Mouse (Mus musculus) liver, embryonic 12.5 days (tissue): ENCODE data around the gene Fam102a. TPM values are rescaled to one million over a fixed set of nuclear protein-coding genes. Genes with fewer than 3 reads are reported as not detected.
A peak's percentile ranks its signal among the peaks of the same experiment; 100 is the strongest.

Experiments used
- ATAC-seq: fragments of 200-750 bp; cut with Nextera tagmentation; 2 replicates; pipeline ENCODE4 v1.8.0; 2017; ENCODE audit warnings: moderate number of reproducible peaks, mild to moderate bottlenecking, moderate library complexity
- H3K27ac ChIP-seq: fragments of 300-500 bp; sonication (generic); 2 replicates; pipeline ENCODE4 v1.5.1; 2016; ENCODE audit warnings: mild to moderate bottlenecking
- H3K27me3 ChIP-seq: fragments of 300-500 bp; sonication (generic); replicated peaks from 2 replicates; pipeline ENCODE4 v1.6.1; 2016; ENCODE audit warnings: mild to moderate bottlenecking, moderate library complexity
- H3K36me3 ChIP-seq: fragments of 300-500 bp; sonication (generic); 2 replicates; pipeline ENCODE4 v1.6.1; 2016; ENCODE audit warnings: mild to moderate bottlenecking, moderate library complexity
- H3K4me1 ChIP-seq: fragments of 300-500 bp; sonication (generic); 2 replicates; pipeline ENCODE4 v1.6.1; 2016
- H3K4me2 ChIP-seq: fragments of 300-500 bp; sonication (generic); 2 replicates; pipeline ENCODE4 v1.6.1; 2016; ENCODE audit warnings: mild to moderate bottlenecking, moderate library complexity
- H3K4me3 ChIP-seq: fragments of 300-500 bp; sonication (generic); 2 replicates; pipeline ENCODE4 v1.5.1; 2016; ENCODE audit warnings: mild to moderate bottlenecking, moderate library complexity
- H3K9ac ChIP-seq: fragments of 300-500 bp; sonication (generic); 2 replicates; pipeline ENCODE4 v1.6.1; 2016; ENCODE audit warnings: mild to moderate bottlenecking, moderate library complexity
- H3K9me3 ChIP-seq: fragments of 300-500 bp; sonication (generic); replicated peaks from 2 replicates; pipeline ENCODE4 v1.6.1; 2016; ENCODE audit warnings: mild to moderate bottlenecking, moderate library complexity
- WGBS: fragments of 180-500 bp; shearing (Covaris S2); methylation state at CpG from one replicate; pipeline ENCODE4 v1.1.7; 2016; ENCODE audit not compliant: insufficient replicate concordance; 5-methylcytosine and 5-hydroxymethylcytosine counted together
- polyA plus RNA-seq: library from polyadenylated mRNA; unstranded; fragments of >200 nt; fragmentation: Nextera tagmentation; extraction: Ambion mirVana; gene quantifications from 2 replicates; pipeline ENCODE4 v1.2.1, GENCODE M21; 2016

The Fam102a gene
- polyA plus RNA-seq, 1 experiment from 2014 or later = 2.4 TPM

DNA sequence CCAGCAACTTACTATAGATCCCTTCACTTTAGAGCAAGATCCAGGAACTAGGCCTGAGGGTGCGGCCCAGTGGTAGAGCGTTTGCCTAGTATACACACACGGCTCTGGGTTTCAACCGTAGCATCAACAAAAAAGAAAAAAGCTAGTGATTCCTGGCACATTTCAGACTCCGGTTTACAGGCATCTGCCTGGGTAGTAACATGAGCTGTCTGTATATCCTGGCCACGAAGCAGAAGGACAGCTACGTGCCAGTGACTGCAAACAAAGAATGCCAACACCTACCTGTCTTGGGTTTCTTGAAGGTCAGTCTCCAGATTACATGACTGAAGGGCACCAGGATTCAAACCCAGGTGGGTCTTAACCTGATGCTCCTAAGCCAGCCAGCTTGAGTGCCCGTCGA, 14.0 kb downstream of the Fam102a start:
- Histone ChIP-seq H3K36me3 (no peaks in the 10 kb centered on the region), H3K9me3 (no peaks in the 10 kb centered on the region), H3K4me1 (0 out of 2 replicates have a peak, but pooled peaks cover 3% of the 10 kb centered on the region), H3K4me2 (no peak overlapping the region), H3K4me3 (no peak overlapping the region), H3K27me3 (no peaks in the 10 kb centered on the region), H3K9ac (no peak overlapping the region), H3K27ac (no peak overlapping the region)
- ATAC-seq = no peak
- WGBS = 78% methylated on average over 9 of the region's 9 CpGs

DNA sequence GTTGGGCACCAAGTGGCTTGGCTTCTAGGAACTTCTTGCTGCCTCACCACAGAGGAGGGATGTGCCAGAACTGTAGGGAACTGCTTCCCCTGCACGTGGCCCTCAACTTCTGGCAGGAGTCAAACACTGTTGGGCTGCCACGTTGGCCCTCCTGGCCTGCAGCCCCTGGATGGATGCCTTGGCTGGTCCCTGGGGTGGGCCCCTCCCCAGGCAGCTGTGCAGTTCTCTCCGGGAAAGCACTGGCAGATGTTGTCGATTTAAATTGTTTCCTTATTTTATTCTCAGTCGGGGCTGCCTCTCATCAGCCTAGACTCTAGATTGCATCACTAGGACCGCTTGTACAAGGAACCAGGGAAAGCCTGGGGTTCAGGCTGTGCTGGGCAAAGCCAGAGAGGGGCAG, 14.6 kb downstream of the Fam102a start:
- Histone ChIP-seq H3K36me3 (no peaks in the 10 kb centered on the region), H3K27me3 (no peaks in the 10 kb centered on the region), H3K4me2 (no peak overlapping the region), H3K9ac (no peak overlapping the region), H3K27ac (no peak overlapping the region), H3K4me3 (no peak overlapping the region), H3K9me3 (no peaks in the 10 kb centered on the region), H3K4me1 (0 out of 2 replicates have a peak, but pooled peaks cover 6% of the 10 kb centered on the region)
- ATAC-seq = no peak
- WGBS = 61% methylated on average over 6 of the region's 6 CpGs

DNA sequence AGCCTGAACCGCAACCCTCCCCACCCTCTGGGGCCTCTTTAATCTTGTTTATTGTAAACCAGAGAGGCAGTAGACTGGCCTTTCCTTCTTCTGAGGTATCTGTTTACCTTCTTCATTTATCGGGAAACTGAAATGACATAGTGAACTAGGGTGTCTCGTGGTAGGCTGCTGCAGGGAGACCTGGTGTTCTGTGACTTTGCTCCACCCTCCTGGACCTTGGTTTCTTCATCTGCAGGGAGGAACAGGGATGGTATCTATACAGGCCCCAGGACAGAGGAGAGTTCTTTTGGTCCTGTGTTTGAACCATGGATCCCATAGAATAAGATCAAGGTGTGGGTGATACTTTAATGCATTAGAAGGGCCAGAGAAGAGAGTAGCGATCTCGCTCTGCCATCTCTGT, 16.1 kb downstream of the Fam102a start:
- 74% methylated on average over 5 of the region's 5 CpGs for WGBS
- no peak overlapping the region for H3K9ac ChIP-seq
- no peaks in the 10 kb centered on the region for H3K36me3 ChIP-seq
- H3K4me3 ChIP-seq = no peak overlapping the region
- H3K4me2 ChIP-seq = no peak overlapping the region
- peaks cover 12% of the 10 kb centered on the region; the same call in 1 of the 2 replicates for H3K4me1 ChIP-seq
- H3K27ac ChIP-seq = no peak overlapping the region
- no peaks in the 10 kb centered on the region for H3K9me3 ChIP-seq
- no peak for ATAC-seq
- no peaks in the 10 kb centered on the region for H3K27me3 ChIP-seq

DNA sequence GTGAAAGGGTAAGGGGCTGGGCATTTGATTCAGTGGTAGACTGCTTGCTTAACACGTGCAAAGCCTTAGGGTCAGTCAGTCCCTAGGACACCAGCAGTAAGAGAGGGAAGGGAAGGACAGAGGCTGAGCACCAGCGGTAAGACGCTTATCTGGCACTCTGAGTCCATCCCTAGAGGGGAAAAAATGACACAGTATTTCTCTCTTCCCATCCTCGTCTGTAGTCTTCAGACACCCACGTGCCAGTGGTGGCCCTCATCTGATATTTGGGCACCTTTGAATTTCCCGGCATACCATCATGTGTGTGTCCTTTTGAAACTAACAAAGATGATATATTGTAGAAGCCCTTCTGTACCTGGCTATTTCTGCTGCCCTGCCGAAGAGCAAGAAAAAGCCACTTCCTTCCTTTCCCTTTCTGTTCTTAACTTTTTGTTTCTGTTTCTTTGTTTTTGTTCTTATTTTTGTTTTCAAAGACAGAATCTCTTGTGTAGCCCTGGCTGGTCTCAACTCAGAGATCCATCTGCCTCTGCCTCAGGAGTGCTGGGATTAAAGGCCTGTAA, 18.5 kb downstream of the Fam102a start:
- Histone ChIP-seq H3K4me1 (peaks cover 16% of the 10 kb centered on the region; the same call in 1 of the 2 replicates), H3K27me3 (no peaks in the 10 kb centered on the region), H3K27ac (no peak overlapping the region), H3K4me2 (no peak overlapping the region), H3K4me3 (no peak overlapping the region), H3K36me3 (no peaks in the 10 kb centered on the region), H3K9ac (no peak overlapping the region), H3K9me3 (no peaks in the 10 kb centered on the region)
- ATAC-seq = no peak
- WGBS = 23% methylated on average over 7 of the region's 7 CpGs

DNA sequence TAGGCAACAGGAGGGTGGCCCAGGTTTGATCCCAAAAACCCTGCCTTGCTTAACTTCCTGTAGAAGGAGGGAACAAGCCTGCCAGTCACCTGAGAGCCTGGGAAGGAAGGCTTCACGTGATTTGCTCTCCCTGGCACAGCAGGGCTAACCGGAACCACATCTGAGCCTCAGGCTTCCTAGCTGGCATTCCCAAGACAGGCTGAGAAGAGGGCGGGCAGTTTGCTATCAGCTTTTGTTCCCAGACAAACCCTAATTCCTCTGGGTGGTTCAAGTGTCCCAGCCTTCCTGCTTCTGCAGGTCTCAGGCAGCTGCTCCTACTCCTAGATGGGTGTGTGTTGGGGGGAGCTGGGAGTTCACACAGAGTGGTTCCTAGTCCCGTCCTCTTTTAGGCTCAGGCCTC, 20.4 kb downstream of the Fam102a start:
- H3K9me3 ChIP-seq = no peaks in the 10 kb centered on the region
- H3K4me1 ChIP-seq = peaks cover 24% of the 10 kb centered on the region
- H3K4me2 ChIP-seq = no peak overlapping the region
- H3K36me3 ChIP-seq = no peaks in the 10 kb centered on the region
- no peak for ATAC-seq
- H3K27ac ChIP-seq = no peak overlapping the region
- no peaks in the 10 kb centered on the region for H3K27me3 ChIP-seq
- no peak overlapping the region for H3K4me3 ChIP-seq
- WGBS = 55% methylated on average over 4 of the region's 4 CpGs
- H3K9ac ChIP-seq = no peak overlapping the region

DNA sequence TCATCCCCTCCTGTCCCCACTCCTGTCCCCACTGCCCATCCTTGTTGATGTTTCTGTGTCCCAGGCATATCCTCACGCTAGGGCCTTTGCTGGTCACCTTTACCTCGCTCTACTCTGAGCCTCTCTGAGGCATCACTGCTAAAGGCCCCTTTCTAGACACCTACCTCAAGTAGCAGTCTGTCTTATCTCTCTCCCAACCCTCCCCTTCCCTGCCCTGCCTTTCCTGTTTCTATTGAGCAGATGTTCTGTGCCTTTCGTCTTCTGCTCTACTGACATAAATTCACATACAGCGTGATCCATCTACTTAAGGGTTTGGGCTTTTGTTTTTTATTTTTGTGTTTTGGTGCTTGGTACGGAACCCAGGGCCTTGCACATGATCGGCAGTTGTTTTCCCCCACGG, 20.9 kb downstream of the Fam102a start:
- no peak overlapping the region for H3K4me2 ChIP-seq

DNA sequence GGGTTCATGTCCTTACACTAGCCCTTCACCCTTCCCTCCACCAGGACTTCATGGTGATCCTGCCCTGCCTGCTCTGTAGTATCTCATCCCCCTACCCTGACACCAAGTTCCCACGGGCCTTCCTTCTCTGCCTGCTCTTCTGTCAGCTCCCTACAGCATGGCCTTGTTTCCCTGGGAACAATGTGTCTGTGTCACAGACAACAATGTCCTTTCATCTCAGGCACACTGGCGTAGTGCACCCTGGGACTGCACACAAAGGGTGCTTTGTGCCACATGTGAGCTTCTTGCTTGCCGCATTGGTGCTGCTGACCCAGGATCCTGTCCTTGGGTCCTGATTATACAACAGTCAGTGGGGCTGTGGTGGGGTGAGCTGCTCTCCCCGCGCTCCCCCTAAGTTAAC, 24.4 kb downstream of the Fam102a start:
- WGBS = 75% methylated on average over 5 of the region's 5 CpGs

More for the DNA sequence above, 20.9 kb downstream of the Fam102a start:
- no peak overlapping the region for H3K4me3 ChIP-seq
- no peak for ATAC-seq
- H3K9ac ChIP-seq = no peak overlapping the region
- H3K9me3 ChIP-seq = no peaks in the 10 kb centered on the region
- no peaks in the 10 kb centered on the region for H3K36me3 ChIP-seq
- WGBS = 47% methylated on average over 7 of the region's 7 CpGs
- H3K27ac ChIP-seq = no peak overlapping the region
- H3K27me3 ChIP-seq = no peaks in the 10 kb centered on the region
- peaks cover 29% of the 10 kb centered on the region for H3K4me1 ChIP-seq

DNA sequence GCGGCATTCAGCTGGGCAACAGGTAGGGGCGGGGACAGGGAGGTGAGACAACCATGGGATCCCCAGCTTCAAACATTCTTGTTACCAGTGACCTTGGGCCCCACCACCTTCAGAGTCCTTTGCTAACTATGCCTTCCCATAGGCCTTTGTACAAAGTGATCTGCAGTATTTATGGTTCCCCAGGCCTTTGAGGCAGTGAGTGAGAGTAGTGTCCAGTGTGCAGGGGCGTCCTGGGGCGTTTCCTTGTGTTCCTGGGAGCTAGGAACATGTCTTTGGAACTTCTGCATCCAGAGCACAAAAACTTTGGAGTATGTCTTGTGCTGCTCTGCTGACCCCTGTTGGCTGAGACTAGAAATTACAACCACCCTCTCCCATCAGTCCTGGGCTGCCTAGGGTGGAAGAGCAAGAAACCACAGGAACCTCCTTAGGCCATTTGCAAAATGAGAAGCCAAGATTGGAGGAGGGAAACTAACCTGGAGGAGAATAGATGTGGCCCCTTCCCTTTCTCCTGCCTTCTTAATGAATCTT, 31.5 kb downstream of the Fam102a start:
- WGBS = 22% methylated on average over 4 of the region's 4 CpGs
- no peak for ATAC-seq
- Histone ChIP-seq H3K9ac (no peak overlapping the region), H3K36me3 (peaks cover 24% of the 10 kb centered on the region; the same call in 1 of the 2 replicates), H3K4me1 (peaks cover 4% of the 10 kb centered on the region), H3K27me3 (no peaks in the 10 kb centered on the region), H3K9me3 (no peaks in the 10 kb centered on the region), H3K4me3 (no peak overlapping the region), H3K4me2 (no peak overlapping the region), H3K27ac (no peak overlapping the region)

More for the DNA sequence above, 24.4 kb downstream of the Fam102a start:
- H3K9ac ChIP-seq = no peak overlapping the region
- no peak overlapping the region for H3K4me3 ChIP-seq
- no peak for ATAC-seq
- no peaks in the 10 kb centered on the region for H3K9me3 ChIP-seq
- 0 out of 2 replicates have a peak, but pooled peaks cover 5% of the 10 kb centered on the region for H3K36me3 ChIP-seq
- H3K4me2 ChIP-seq = no peak overlapping the region
- no peak overlapping the region for H3K27ac ChIP-seq
- H3K27me3 ChIP-seq = no peaks in the 10 kb centered on the region
- peaks cover 23% of the 10 kb centered on the region for H3K4me1 ChIP-seq

DNA sequence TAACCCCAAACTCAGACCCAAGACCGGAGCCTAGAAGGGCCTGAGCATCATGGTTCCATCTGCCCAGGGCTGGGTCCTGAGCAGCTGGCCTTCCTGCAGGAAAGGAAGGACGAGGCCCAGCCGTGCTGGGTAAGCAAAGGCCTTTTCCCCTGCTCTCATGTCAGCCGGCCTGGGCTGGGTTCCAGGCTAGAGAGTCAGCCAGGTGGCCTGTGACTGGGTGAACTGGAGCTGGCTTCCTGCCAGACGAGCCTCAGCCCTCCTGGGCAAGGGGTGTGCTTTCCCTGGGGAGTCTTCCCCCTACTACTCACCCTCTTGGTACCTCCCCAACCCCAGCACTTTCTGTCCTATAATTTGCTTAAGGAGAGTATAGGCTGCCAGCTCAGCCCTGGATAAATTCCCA, 33.0 kb downstream of the Fam102a start:
- Histone ChIP-seq H3K4me3 (no peak overlapping the region), H3K4me2 (no peak overlapping the region), H3K27ac (no peak overlapping the region), H3K36me3 (peaks cover 35% of the 10 kb centered on the region), H3K9me3 (no peaks in the 10 kb centered on the region), H3K27me3 (no peaks in the 10 kb centered on the region), H3K9ac (no peak overlapping the region), H3K4me1 (peaks cover 16% of the 10 kb centered on the region)
- no peak for ATAC-seq
- 46% methylated on average over 5 of the region's 5 CpGs for WGBS

DNA sequence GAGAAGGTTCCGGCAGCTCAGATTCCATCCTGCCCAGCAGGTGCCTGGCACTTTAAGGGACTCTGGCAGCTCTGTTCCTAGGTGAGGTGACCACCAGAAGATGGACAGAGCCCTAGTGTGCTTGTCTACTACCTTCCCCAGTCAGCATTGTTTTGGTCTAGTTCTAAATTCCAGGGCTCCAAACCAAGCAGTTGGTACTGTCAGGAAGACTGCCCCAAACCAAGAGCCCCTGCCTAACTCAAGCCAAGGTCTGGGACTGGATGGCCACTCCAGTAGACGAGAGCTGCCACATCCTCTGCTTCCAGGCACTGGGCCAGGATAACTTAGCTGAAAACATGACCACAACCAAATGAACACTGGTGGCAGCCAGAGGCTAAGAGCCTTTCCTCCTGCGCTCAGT, 33.8 kb downstream of the Fam102a start:
- 83% methylated on average over 3 of the region's 3 CpGs for WGBS
- Histone ChIP-seq H3K9me3 (no peaks in the 10 kb centered on the region), H3K36me3 (peaks cover 36% of the 10 kb centered on the region)

DNA sequence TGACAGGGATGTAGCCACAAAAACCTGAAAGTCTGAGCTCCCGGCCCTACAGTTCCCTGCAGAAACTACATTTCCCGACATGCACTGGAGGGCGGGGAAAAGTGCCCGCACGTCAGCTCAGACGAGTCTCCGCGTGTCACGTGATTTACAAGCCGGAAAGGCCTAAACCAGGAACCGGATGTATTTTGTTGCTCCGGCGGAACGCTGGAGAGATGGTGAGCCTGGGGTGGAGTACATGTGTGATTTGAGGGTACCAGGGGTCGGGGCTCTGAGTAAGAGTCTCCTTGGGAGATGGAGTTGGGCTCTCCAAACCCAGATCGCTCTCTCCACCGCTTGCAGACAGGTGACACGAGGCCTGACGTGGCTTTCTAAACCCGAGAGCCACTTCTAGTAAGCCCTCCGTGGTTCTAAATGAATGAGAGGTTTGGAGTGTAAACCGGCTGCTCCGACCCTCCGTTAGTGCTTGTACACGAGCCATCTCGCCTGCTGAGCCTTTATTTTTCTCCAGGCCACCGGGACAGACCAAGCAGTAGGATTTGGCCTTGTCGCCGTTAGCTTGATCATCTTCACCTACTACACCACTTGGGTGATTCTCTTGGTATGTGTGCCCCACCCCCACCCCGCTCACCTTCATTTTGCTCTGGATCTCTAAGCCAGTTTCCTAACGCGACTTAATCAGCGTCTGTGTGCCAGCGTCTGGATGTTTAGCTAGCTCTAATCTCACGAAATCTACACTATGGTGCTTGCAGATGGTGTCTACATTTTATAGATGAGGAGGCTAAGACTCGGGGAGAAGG, 35.8 kb downstream of the Fam102a start, which contains the start of gene Dpm2:
Gene Dpm2, plus strand, starts transcription at position 161 of the 797 bp plus-strand sequence.
- Histone ChIP-seq H3K27ac (peak within 1 kb of the TSS; percentile 69), H3K27me3 (peaks cover 8% of the 10 kb centered on the region), H3K9me3 (no peaks in the 10 kb centered on the region), H3K4me2 (peak within 1 kb of the TSS; percentile 89), H3K36me3 (peaks cover 30% of the 10 kb centered on the region), H3K4me3 (peak within 1 kb of the TSS; percentile 72), H3K4me1 (peaks cover 25% of the 10 kb centered on the region), H3K9ac (peak within 1 kb of the TSS; percentile 75)
- under 1% methylated on average over 36 of the region's 36 CpGs for WGBS
- peak; percentile 83 for ATAC-seq

More for the DNA sequence above, 33.8 kb downstream of the Fam102a start:
- Histone ChIP-seq H3K27me3 (no peaks in the 10 kb centered on the region), H3K4me1 (peaks cover 16% of the 10 kb centered on the region), H3K4me3 (no peak overlapping the region), H3K9ac (no peak overlapping the region), H3K4me2 (no peak overlapping the region), H3K27ac (no peak overlapping the region)
- no peak for ATAC-seq

DNA sequence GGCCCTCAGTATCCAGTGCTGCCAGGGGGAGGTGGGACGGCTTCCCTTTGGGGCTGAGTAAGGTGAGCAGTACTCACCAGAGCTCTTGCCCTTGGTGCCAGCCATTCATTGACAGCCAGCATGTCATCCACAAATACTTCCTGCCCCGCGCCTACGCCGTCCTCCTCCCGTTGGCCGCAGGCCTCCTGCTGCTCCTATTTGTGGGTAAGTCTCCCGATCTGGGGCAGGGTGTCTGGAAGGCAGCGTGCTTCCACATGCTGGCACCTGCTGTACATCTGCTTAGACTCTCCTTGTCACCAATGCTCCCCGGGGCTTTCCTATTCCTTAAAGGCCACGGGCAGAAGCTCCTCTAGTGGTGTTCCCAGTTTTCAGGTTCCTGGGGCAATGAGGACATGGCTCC, 37.1 kb downstream of the Fam102a start:
- peaks cover 28% of the 10 kb centered on the region for H3K4me1 ChIP-seq
- no peak overlapping the region for H3K4me3 ChIP-seq
- no peak overlapping the region for H3K27ac ChIP-seq
- peak overlapping the region; percentile 89 for H3K4me2 ChIP-seq
- 88% methylated on average over 11 of the region's 11 CpGs for WGBS
- peaks cover 22% of the 10 kb centered on the region for H3K36me3 ChIP-seq
- no peak for ATAC-seq
- peaks cover 21% of the 10 kb centered on the region for H3K27me3 ChIP-seq
- no peak overlapping the region for H3K9ac ChIP-seq
- no peaks in the 10 kb centered on the region for H3K9me3 ChIP-seq
